Mouse (Mus musculus): ENCODE data around the gene Hist1h2bm.
"Not testable (repeated sequence)": the region's sequence is repeated elsewhere in the genome, so short reads cannot be mapped to it uniquely, and the experiment has no call there.

Gene Hist1h2bm

GRCm38 (mm10) chr13:21721757-21722372 is at the start of gene Hist1h2bm:
Hist1h2bm (plus strand) TSS chr13:21722044.
- TF ChIP-seq GATA4 (IDR thresholded peaks at IDR 0.05; ENCODE audit: insufficient replicate concordance, low read length), result not testable (repeated sequence)

- TF ChIP-seq GATA4 (IDR thresholded peaks at IDR 0.05; ENCODE audit: insufficient replicate concordance, low read length), result no peak
Observed at GRCm38 (mm10) chr13:21677305-21677704, 44.5 kb upstream of the Hist1h2bm start, which contains the start of gene Olfr1360. Olfr1360 (minus strand) TSS chr13:21677405.

GRCm38 (mm10) chr13:21697811-21698210 is 24.0 kb upstream of the Hist1h2bm start, which contains the start of gene Olfr1359:
Olfr1359 (plus strand) TSS chr13:21698111.
- TF ChIP-seq GATA4 (IDR thresholded peaks at IDR 0.05; ENCODE audit: insufficient replicate concordance, low read length), result no peak

- no peak for TF ChIP-seq GATA4 (IDR thresholded peaks at IDR 0.05; ENCODE audit: insufficient replicate concordance, low read length)
Observed at GRCm38 (mm10) chr13:21706669-21707068, 15.2 kb upstream of the Hist1h2bm start.

GRCm38 (mm10) chr13:21710031-21710711 is 11.7 kb upstream of the Hist1h2bm start:
- TF ChIP-seq GATA4 (IDR thresholded peaks at IDR 0.05; ENCODE audit: insufficient replicate concordance, low read length), result no peak

GRCm38 (mm10) chr13:21710821-21711525 is 10.9 kb upstream of the Hist1h2bm start:
- no peak for TF ChIP-seq GATA4 (IDR thresholded peaks at IDR 0.05; ENCODE audit: insufficient replicate concordance, low read length)

- no peak for TF ChIP-seq GATA4 (IDR thresholded peaks at IDR 0.05; ENCODE audit: insufficient replicate concordance, low read length)
Observed at GRCm38 (mm10) chr13:21711698-21712097, 10.1 kb upstream of the Hist1h2bm start.

- TF ChIP-seq GATA4 (IDR thresholded peaks at IDR 0.05; ENCODE audit: insufficient replicate concordance, low read length), result no peak
Observed at GRCm38 (mm10) chr13:21714725-21715124, 7.1 kb upstream of the Hist1h2bm start.

- no peak for TF ChIP-seq GATA4 (IDR thresholded peaks at IDR 0.05; ENCODE audit: insufficient replicate concordance, low read length)
Observed at GRCm38 (mm10) chr13:21715131-21715863, 6.5 kb upstream of the Hist1h2bm start.

GRCm38 (mm10) chr13:21715864-21716539 is 5.8 kb upstream of the Hist1h2bm start, which contains the start of the genes Hist1h2bl and Hist1h2ai:
Hist1h2bl (minus strand) TSS chr13:21716143.
Hist1h2ai (plus strand) TSS chr13:21716422.
- TF ChIP-seq GATA4 (IDR thresholded peaks at IDR 0.05; ENCODE audit: insufficient replicate concordance, low read length), result not testable (repeated sequence)

GRCm38 (mm10) chr13:21717397-21718357 is 4.2 kb upstream of the Hist1h2bm start, which contains the start of gene Hist1h3h:
Hist1h3h (plus strand) TSS chr13:21717659.
- not testable (repeated sequence) for TF ChIP-seq GATA4 (IDR thresholded peaks at IDR 0.05; ENCODE audit: insufficient replicate concordance, low read length)

- TF ChIP-seq GATA4 (IDR thresholded peaks at IDR 0.05; ENCODE audit: insufficient replicate concordance, low read length), result no peak
Observed at GRCm38 (mm10) chr13:21718381-21719080, 3.3 kb upstream of the Hist1h2bm start.

Data from liver, adult (tissue).